ENCODE assay signal across 9 mouse cellular contexts in the genomic region with DNA sequence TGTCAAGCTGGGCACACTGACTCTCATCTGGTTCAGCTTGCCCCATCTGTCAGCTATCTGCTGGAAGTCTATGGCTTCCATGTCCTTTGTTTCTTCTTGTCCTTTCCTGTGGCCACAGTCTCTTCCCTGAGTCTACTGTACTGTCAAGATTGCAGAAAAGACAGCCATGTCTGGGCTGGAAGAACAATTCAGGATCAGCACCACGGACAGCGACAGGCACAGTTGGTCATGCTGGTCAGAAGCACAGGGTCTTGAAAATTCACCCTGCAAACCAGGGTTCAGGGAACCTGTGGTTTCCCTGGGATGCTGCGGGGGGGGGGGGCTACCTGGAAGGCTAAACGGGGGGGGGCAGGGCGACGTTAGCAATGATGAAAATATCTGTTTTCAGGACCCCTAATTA. TPM values are rescaled to one million over a fixed set of nuclear protein-coding genes. Genes with fewer than 3 reads are reported as not detected.
A peak's percentile ranks its signal among the peaks of the same experiment; 100 is the strongest.
DNase-seq lines count a peak whose midpoint lies in the region; ATAC-seq lines count a peak whose summit lies in the region.
"Had no signal": no experiment of that assay in that cellular context is flagged by ENCODE, and none has a peak within 500 bp of the region (broad histone marks: within the 10 kb centered on the region; RNA-seq: fewer than 3 reads in every experiment).

No protein-coding gene starts in this region.

- H3K4me2 ChIP-seq in hindbrain, embryonic 16.5 days (ENCODE audit: low read length), result no peak overlapping the region
- H3K4me2 ChIP-seq in hindbrain, embryonic 12.5 days (replicated peaks), result no peak overlapping the region
- H3K4me2 ChIP-seq in neural tube, embryonic 11.5 days (ENCODE audit: low read depth), result no peak overlapping the region
- H3K4me2 ChIP-seq: heart, embryonic 15.5 days had no signal

- no peak overlapping the region for H3K4me3 ChIP-seq in hindbrain, embryonic 10.5 days
- no peak overlapping the region for H3K4me3 ChIP-seq in hindbrain, embryonic 16.5 days (ENCODE audit: low read length)
- no peak overlapping the region for H3K4me3 ChIP-seq in hindbrain, embryonic 12.5 days
- no peak overlapping the region for H3K4me3 ChIP-seq in neural tube, embryonic 11.5 days (ENCODE audit: low read depth, low read length)
- H3K4me3 ChIP-seq: heart, embryonic 15.5 days had no signal

- no peaks in the 10 kb centered on the region for H3K9me3 ChIP-seq in hindbrain, embryonic 10.5 days
- H3K9me3 ChIP-seq in hindbrain, embryonic 16.5 days (ENCODE audit: control insufficient read depth, low read length), result no peaks in the 10 kb centered on the region
- H3K9me3 ChIP-seq in hindbrain, embryonic 12.5 days (replicated peaks), result no peaks in the 10 kb centered on the region
- H3K9me3 ChIP-seq in neural tube, embryonic 11.5 days (ENCODE audit: control insufficient read depth, low read length), result no peaks in the 10 kb centered on the region
- H3K9me3 ChIP-seq: heart, embryonic 15.5 days had no signal

- no peak overlapping the region for H3K27ac ChIP-seq in hindbrain, embryonic 10.5 days
- H3K27ac ChIP-seq in hindbrain, embryonic 16.5 days (ENCODE audit: low read depth, low read length), result no peak overlapping the region
- H3K27ac ChIP-seq in hindbrain, embryonic 12.5 days, result no peak overlapping the region
- H3K27ac ChIP-seq in neural tube, embryonic 11.5 days (ENCODE audit: low read depth, low read length), result no peak overlapping the region
- H3K27ac ChIP-seq: heart, embryonic 15.5 days had no signal

- H3K9ac ChIP-seq in hindbrain, embryonic 16.5 days (ENCODE audit: low read depth, low read length), result no peak overlapping the region; the same call in 1 of the 2 replicates
- 0 out of 2 replicates have a peak overlapping the region, but pooled peaks have one; percentile 8 for H3K9ac ChIP-seq in hindbrain, embryonic 12.5 days
- no peak overlapping the region for H3K9ac ChIP-seq in neural tube, embryonic 11.5 days (ENCODE audit: low read length)
- H3K9ac ChIP-seq: heart, embryonic 15.5 days had no signal

- 3% methylated on average over 6 of the region's 6 CpGs for WGBS in hindbrain, embryonic 10.5 days
- under 1% methylated on average over 6 of the region's 6 CpGs for WGBS in hindbrain, embryonic 16.5 days
- WGBS in hindbrain, embryonic 12.5 days, result 2% methylated on average over 6 of the region's 6 CpGs
- WGBS in neural tube, embryonic 11.5 days, result 1% methylated on average over 6 of the region's 6 CpGs

- H3K27me3 ChIP-seq in hindbrain, embryonic 10.5 days (ENCODE audit: insufficient read depth, poor library complexity, severe bottlenecking), result peaks cover 32% of the 10 kb centered on the region
- no peaks in the 10 kb centered on the region; the same call in 1 of the 2 replicates for H3K27me3 ChIP-seq in hindbrain, embryonic 16.5 days (replicated peaks; ENCODE audit: control insufficient read depth, insufficient read depth, low read length)
- H3K27me3 ChIP-seq in hindbrain, embryonic 12.5 days, result peaks cover 50% of the 10 kb centered on the region
- no peaks in the 10 kb centered on the region for H3K27me3 ChIP-seq in neural tube, embryonic 11.5 days (ENCODE audit: control insufficient read depth, insufficient read depth, low read length)

- DNase-seq in hindbrain, embryonic 10.5 days (ENCODE audit: low spot score), result peak; percentile 77
- peak; percentile 66 for DNase-seq in 416B (ENCODE audit: low read depth)
- DNase-seq in R1 (ENCODE audit: low read depth, low spot score), result peak; percentile 77
- peak; percentile 71 for DNase-seq in neural tube, embryonic 11.5 days (ENCODE audit: low spot score)
- no peak for DNase-seq in natural killer cell, adult 2 months (ENCODE audit: low spot score in 2 of 2)
- DNase-seq in right cerebral cortex, adult 18-20 months, result no peak

- H3K4me1 ChIP-seq in hindbrain, embryonic 10.5 days (replicated peaks), result peaks cover 8% of the 10 kb centered on the region
- peaks cover 3% of the 10 kb centered on the region; the same call in 1 of the 2 replicates for H3K4me1 ChIP-seq in hindbrain, embryonic 16.5 days (ENCODE audit: control insufficient read depth, insufficient read depth, low read depth, low read length)
- 0 out of 2 replicates have a peak, but pooled peaks cover 7% of the 10 kb centered on the region for H3K4me1 ChIP-seq in hindbrain, embryonic 12.5 days
- no peaks in the 10 kb centered on the region for H3K4me1 ChIP-seq in neural tube, embryonic 11.5 days (ENCODE audit: control insufficient read depth, insufficient read depth, low read length)
- H3K4me1 ChIP-seq: heart, embryonic 15.5 days had no signal

- H3K36me3 ChIP-seq in hindbrain, embryonic 10.5 days, result no peaks in the 10 kb centered on the region
- no peaks in the 10 kb centered on the region for H3K36me3 ChIP-seq in hindbrain, embryonic 16.5 days (ENCODE audit: control insufficient read depth, insufficient read depth, low read length)
- H3K36me3 ChIP-seq in hindbrain, embryonic 12.5 days, result no peaks in the 10 kb centered on the region
- no peaks in the 10 kb centered on the region for H3K36me3 ChIP-seq in neural tube, embryonic 11.5 days (ENCODE audit: control insufficient read depth, insufficient read depth, low read length)
- H3K36me3 ChIP-seq: heart, embryonic 15.5 days had no signal

- ATAC-seq in hindbrain, embryonic 16.5 days, result no peak
- ATAC-seq in hindbrain, embryonic 12.5 days (ENCODE audit: low FRiP score), result no peak
- ATAC-seq in neural tube, embryonic 11.5 days (ENCODE audit: insufficient read depth, low FRiP score, low TSS enrichment), result no peak

RNA-seq across cellular contexts. Expression of a gene that starts 9.4 kb away (rescaled TPM):
- 0.01 and 0.04 TPM in 2 replicates for polyA plus RNA-seq in hindbrain, embryonic 10.5 days (2016; fragmentation: Nextera tagmentation; extraction: Ambion mirVana)
- polyA plus RNA-seq in hindbrain, embryonic 16.5 days (2015; fragmentation: Nextera tagmentation; extraction: Ambion mirVana), result 0.74 and 0.84 TPM in 2 replicates
- 0.18 TPM in 2 replicates for polyA plus RNA-seq in hindbrain, embryonic 12.5 days (2016; fragmentation: Nextera tagmentation; extraction: Ambion mirVana)
- polyA plus RNA-seq in neural tube, embryonic 11.5 days (2014; fragmentation: Nextera tagmentation; extraction: Ambion mirVana), result 0.05 and 0.09 TPM in 2 replicates
- polyA plus RNA-seq: heart, embryonic 15.5 days had no signal

RNA-seq across cellular contexts. Expression of a gene that starts 13.5 kb away (rescaled TPM):
- 67.4 TPM in 2 replicates for polyA plus RNA-seq in hindbrain, embryonic 10.5 days (2016; fragmentation: Nextera tagmentation; extraction: Ambion mirVana)
- polyA plus RNA-seq in hindbrain, embryonic 16.5 days (2015; fragmentation: Nextera tagmentation; extraction: Ambion mirVana), result 70.6 and 70.7 TPM in 2 replicates
- 59.9 and 65.8 TPM in 2 replicates for polyA plus RNA-seq in hindbrain, embryonic 12.5 days (2016; fragmentation: Nextera tagmentation; extraction: Ambion mirVana)
- 70.3 and 76.9 TPM in 2 replicates for polyA plus RNA-seq in neural tube, embryonic 11.5 days (2014; fragmentation: Nextera tagmentation; extraction: Ambion mirVana)

RNA-seq across cellular contexts. Expression of a gene that starts 22.6 kb away (rescaled TPM):
- 111 TPM in 2 replicates for polyA plus RNA-seq in hindbrain, embryonic 10.5 days (2016; fragmentation: Nextera tagmentation; extraction: Ambion mirVana)
- 116 and 117 TPM in 2 replicates for polyA plus RNA-seq in hindbrain, embryonic 16.5 days (2015; fragmentation: Nextera tagmentation; extraction: Ambion mirVana)
- 115 and 128 TPM in 2 replicates for polyA plus RNA-seq in hindbrain, embryonic 12.5 days (2016; fragmentation: Nextera tagmentation; extraction: Ambion mirVana)
- 127 and 134 TPM in 2 replicates for polyA plus RNA-seq in neural tube, embryonic 11.5 days (2014; fragmentation: Nextera tagmentation; extraction: Ambion mirVana)

RNA-seq across cellular contexts. Expression of a gene that starts 42.0 kb away (rescaled TPM):
- not detected in 2 replicates for polyA plus RNA-seq in hindbrain, embryonic 10.5 days (2016; fragmentation: Nextera tagmentation; extraction: Ambion mirVana)
- polyA plus RNA-seq in hindbrain, embryonic 16.5 days (2015; fragmentation: Nextera tagmentation; extraction: Ambion mirVana), result 4.9 TPM in 1 of 2 replicates, not detected in the other
- not detected in 2 replicates for polyA plus RNA-seq in hindbrain, embryonic 12.5 days (2016; fragmentation: Nextera tagmentation; extraction: Ambion mirVana)
- polyA plus RNA-seq in neural tube, embryonic 11.5 days (2014; fragmentation: Nextera tagmentation; extraction: Ambion mirVana), result not detected in 2 replicates
- polyA plus RNA-seq: heart, embryonic 15.5 days had no signal

RNA-seq across cellular contexts. Expression of a gene that starts 43.8 kb away (rescaled TPM):
- 38.6 and 39.3 TPM in 2 replicates for polyA plus RNA-seq in hindbrain, embryonic 10.5 days (2016; fragmentation: Nextera tagmentation; extraction: Ambion mirVana)
- polyA plus RNA-seq in hindbrain, embryonic 16.5 days (2015; fragmentation: Nextera tagmentation; extraction: Ambion mirVana), result 29.0 and 38.1 TPM in 2 replicates
- polyA plus RNA-seq in hindbrain, embryonic 12.5 days (2016; fragmentation: Nextera tagmentation; extraction: Ambion mirVana), result 41.3 and 43.8 TPM in 2 replicates
- 41.8 and 47.3 TPM in 2 replicates for polyA plus RNA-seq in neural tube, embryonic 11.5 days (2014; fragmentation: Nextera tagmentation; extraction: Ambion mirVana)

Comparison
In these comparisons a context has a peak if more than half of its experiments do, and no peak if none do; other contexts are left out.
1. DNase-seq: peak in hindbrain, embryonic 10.5 days (single experiment), 416B (single experiment), R1 (single experiment) and neural tube, embryonic 11.5 days (single experiment); none in natural killer cell, adult 2 months (0 of 2) and right cerebral cortex, adult 18-20 months (single experiment).